Mouse (Mus musculus): Measurements from ENCODE around the gene Hps6. TPM values are rescaled to one million over a fixed set of nuclear protein-coding genes. Genes with fewer than 3 reads are reported as not detected.

The Hps6 gene
- polyA plus RNA-seq, 1 experiment from 2014 or later = 5.4 TPM

- WGBS = 53% methylated on average over 5 of the region's 5 CpGs
- Histone ChIP-seq H3K27ac (ENCODE audit: low read depth, low read length) (peak overlapping the region; percentile 53; the same call in 1 of the 2 replicates), H3K36me3 (ENCODE audit: control insufficient read depth, insufficient read depth, low read length) (no peaks in the 10 kb centered on the region; the same call in 1 of the 2 replicates), H3K27me3 (replicated peaks; ENCODE audit: control insufficient read depth, insufficient read depth, low read length) (no peaks in the 10 kb centered on the region), H3K9me3 (ENCODE audit: control insufficient read depth, low read length) (no peaks in the 10 kb centered on the region), H3K9ac (ENCODE audit: low read depth, low read length) (peak overlapping the region; percentile 78), H3K4me3 (ENCODE audit: low read depth, low read length) (peak overlapping the region; percentile 64), H3K4me2 (peak overlapping the region; percentile 83), H3K4me1 (replicated peaks; ENCODE audit: control insufficient read depth, insufficient read depth, low read length) (0 out of 2 replicates have a peak, but pooled peaks cover 2% of the 10 kb centered on the region)
- no peak for ATAC-seq (replicated peaks; ENCODE audit: low FRiP score)
- no peak for DNase-seq (ENCODE audit: low spot score)
These were observed 5.9 kb upstream of the Hps6 start for GRCm38 (mm10) chr19:45997365-45997764.

- H3K9me3 ChIP-seq (ENCODE audit: control insufficient read depth, low read length) = no peaks in the 10 kb centered on the region
- H3K9ac ChIP-seq (ENCODE audit: low read depth, low read length) = peak within 1 kb of the TSS; percentile 78
- ATAC-seq (replicated peaks; ENCODE audit: low FRiP score) (peak; percentile 92), DNase-seq (ENCODE audit: low spot score) (peak; percentile 94)
- no peaks in the 10 kb centered on the region; the same call in 1 of the 2 replicates for H3K36me3 ChIP-seq (ENCODE audit: control insufficient read depth, insufficient read depth, low read length)
- H3K27me3 ChIP-seq (replicated peaks; ENCODE audit: control insufficient read depth, insufficient read depth, low read length) = no peaks in the 10 kb centered on the region
- H3K27ac ChIP-seq (ENCODE audit: low read depth, low read length) = peak within 1 kb of the TSS; percentile 53
- 0 out of 2 replicates have a peak, but pooled peaks cover 2% of the 10 kb centered on the region for H3K4me1 ChIP-seq (replicated peaks; ENCODE audit: control insufficient read depth, insufficient read depth, low read length)
- H3K4me3 ChIP-seq (ENCODE audit: low read depth, low read length) = peak within 1 kb of the TSS; percentile 64
- WGBS = under 1% methylated on average over 76 of the region's 76 CpGs
- peak within 1 kb of the TSS; percentile 83 for H3K4me2 ChIP-seq
These were observed 5.3 kb upstream of the Hps6 start, which contains the start of gene Armh3 for GRCm38 (mm10) chr19:45997785-45998693. Armh3 (minus strand) TSS chr19:45998488.

- Histone ChIP-seq H3K4me2 (peak overlapping the region; percentile 83), H3K4me3 (ENCODE audit: low read depth, low read length) (peak overlapping the region; percentile 64), H3K36me3 (ENCODE audit: control insufficient read depth, insufficient read depth, low read length) (no peaks in the 10 kb centered on the region; the same call in 1 of the 2 replicates), H3K9me3 (ENCODE audit: control insufficient read depth, low read length) (no peaks in the 10 kb centered on the region), H3K4me1 (replicated peaks; ENCODE audit: control insufficient read depth, insufficient read depth, low read length) (peaks cover 2% of the 10 kb centered on the region; the same call in 1 of the 2 replicates), H3K9ac (ENCODE audit: low read depth, low read length) (peak overlapping the region; percentile 78; the same call in 1 of the 2 replicates), H3K27ac (ENCODE audit: low read depth, low read length) (no peak overlapping the region), H3K27me3 (replicated peaks; ENCODE audit: control insufficient read depth, insufficient read depth, low read length) (no peaks in the 10 kb centered on the region)
- 11% methylated on average over 8 of the region's 8 CpGs for WGBS
- peak; percentile 9; the same call in 1 of the 2 replicates for ATAC-seq (replicated peaks; ENCODE audit: low FRiP score)
- no peak for DNase-seq (ENCODE audit: low spot score)
These were observed 4.6 kb upstream of the Hps6 start for GRCm38 (mm10) chr19:45998694-45999217.

GRCm38 (mm10) chr19:45999378-45999777 lies 3.9 kb upstream of the Hps6 start:
- H3K36me3 ChIP-seq (ENCODE audit: control insufficient read depth, insufficient read depth, low read length) = no peaks in the 10 kb centered on the region; the same call in 1 of the 2 replicates
- peaks cover 7% of the 10 kb centered on the region for H3K4me1 ChIP-seq (replicated peaks; ENCODE audit: control insufficient read depth, insufficient read depth, low read length)
- no peak overlapping the region for H3K27ac ChIP-seq (ENCODE audit: low read depth, low read length)
- ATAC-seq (replicated peaks; ENCODE audit: low FRiP score) = no peak
- H3K9me3 ChIP-seq (ENCODE audit: control insufficient read depth, low read length) = no peaks in the 10 kb centered on the region
- H3K9ac ChIP-seq (ENCODE audit: low read depth, low read length) = no peak overlapping the region
- H3K4me3 ChIP-seq (ENCODE audit: low read depth, low read length) = no peak overlapping the region
- H3K4me2 ChIP-seq = peak overlapping the region; percentile 83
- no peak for DNase-seq (ENCODE audit: low spot score)
- WGBS = 71% methylated on average over 1 of the region's 1 CpGs
- H3K27me3 ChIP-seq (replicated peaks; ENCODE audit: control insufficient read depth, insufficient read depth, low read length) = no peaks in the 10 kb centered on the region

GRCm38 (mm10) chr19:46002279-46002678 lies 1.0 kb upstream of the Hps6 start:
- Histone ChIP-seq H3K9me3 (ENCODE audit: control insufficient read depth, low read length) (no peaks in the 10 kb centered on the region), H3K27me3 (replicated peaks; ENCODE audit: control insufficient read depth, insufficient read depth, low read length) (no peaks in the 10 kb centered on the region), H3K4me2 (no peak overlapping the region), H3K4me3 (ENCODE audit: low read depth, low read length) (no peak overlapping the region), H3K9ac (ENCODE audit: low read depth, low read length) (no peak overlapping the region), H3K36me3 (ENCODE audit: control insufficient read depth, insufficient read depth, low read length) (no peaks in the 10 kb centered on the region; the same call in 1 of the 2 replicates), H3K4me1 (replicated peaks; ENCODE audit: control insufficient read depth, insufficient read depth, low read length) (peaks cover 8% of the 10 kb centered on the region), H3K27ac (ENCODE audit: low read depth, low read length) (no peak overlapping the region)
- 71% methylated on average over 9 of the region's 9 CpGs for WGBS
- DNase-seq (ENCODE audit: low spot score) = no peak
- ATAC-seq (replicated peaks; ENCODE audit: low FRiP score) = no peak

GRCm38 (mm10) chr19:46004814-46005466 lies 1.6 kb downstream of the Hps6 start:
- H3K9me3 ChIP-seq (ENCODE audit: control insufficient read depth, low read length) = no peaks in the 10 kb centered on the region
- no peaks in the 10 kb centered on the region; the same call in 1 of the 2 replicates for H3K36me3 ChIP-seq (ENCODE audit: control insufficient read depth, insufficient read depth, low read length)
- DNase-seq (ENCODE audit: low spot score) = no peak
- H3K9ac ChIP-seq (ENCODE audit: low read depth, low read length) = no peak overlapping the region
- WGBS = 85% methylated on average over 17 of the region's 17 CpGs
- H3K27me3 ChIP-seq (replicated peaks; ENCODE audit: control insufficient read depth, insufficient read depth, low read length) = no peaks in the 10 kb centered on the region
- peak overlapping the region; percentile 80; the same call in 1 of the 2 replicates for H3K4me3 ChIP-seq (ENCODE audit: low read depth, low read length)
- H3K27ac ChIP-seq (ENCODE audit: low read depth, low read length) = no peak overlapping the region
- H3K4me1 ChIP-seq (replicated peaks; ENCODE audit: control insufficient read depth, insufficient read depth, low read length) = peaks cover 6% of the 10 kb centered on the region
- ATAC-seq (replicated peaks; ENCODE audit: low FRiP score) = no peak
- H3K4me2 ChIP-seq = peak overlapping the region; percentile 96

- no peak overlapping the region for H3K4me2 ChIP-seq
- ATAC-seq (replicated peaks; ENCODE audit: low FRiP score) (no peak), DNase-seq (ENCODE audit: low spot score) (no peak)
- H3K4me1 ChIP-seq (replicated peaks; ENCODE audit: control insufficient read depth, insufficient read depth, low read length) = peaks cover 6% of the 10 kb centered on the region
- H3K9me3 ChIP-seq (ENCODE audit: control insufficient read depth, low read length) = no peaks in the 10 kb centered on the region
- no peak overlapping the region for H3K4me3 ChIP-seq (ENCODE audit: low read depth, low read length)
- no peak overlapping the region for H3K9ac ChIP-seq (ENCODE audit: low read depth, low read length)
- no peak overlapping the region for H3K27ac ChIP-seq (ENCODE audit: low read depth, low read length)
- no peaks in the 10 kb centered on the region; the same call in 1 of the 2 replicates for H3K36me3 ChIP-seq (ENCODE audit: control insufficient read depth, insufficient read depth, low read length)
- 81% methylated on average over 7 of the region's 7 CpGs for WGBS
- H3K27me3 ChIP-seq (replicated peaks; ENCODE audit: control insufficient read depth, insufficient read depth, low read length) = no peaks in the 10 kb centered on the region
These were observed 2.4 kb downstream of the Hps6 start for GRCm38 (mm10) chr19:46005680-46006079.

- ATAC-seq (replicated peaks; ENCODE audit: low FRiP score) (peak; percentile 71; the same call in 1 of the 2 replicates), DNase-seq (ENCODE audit: low spot score) (peak; percentile 76)
- Histone ChIP-seq H3K9me3 (ENCODE audit: control insufficient read depth, low read length) (0 out of 2 replicates have a peak, but pooled peaks cover 3% of the 10 kb centered on the region), H3K9ac (ENCODE audit: low read depth, low read length) (no peak overlapping the region), H3K27ac (ENCODE audit: low read depth, low read length) (no peak overlapping the region), H3K27me3 (replicated peaks; ENCODE audit: control insufficient read depth, insufficient read depth, low read length) (no peaks in the 10 kb centered on the region), H3K4me2 (peak overlapping the region; percentile 24), H3K4me1 (replicated peaks; ENCODE audit: control insufficient read depth, insufficient read depth, low read length) (no peaks in the 10 kb centered on the region), H3K36me3 (ENCODE audit: control insufficient read depth, insufficient read depth, low read length) (no peaks in the 10 kb centered on the region), H3K4me3 (ENCODE audit: low read depth, low read length) (no peak overlapping the region)
- 27% methylated on average over 12 of the region's 12 CpGs for WGBS
These were observed 11.4 kb downstream of the Hps6 start for GRCm38 (mm10) chr19:46014572-46015178.
